10 mouse cellular contexts compared by ENCODE assay signal in genomic region chr10:76873948-76874347, GRCm38 (mm10).
DNase-seq lines count a peak whose midpoint lies in the region; ATAC-seq and TF ChIP-seq lines count a peak whose summit lies in the region.
"Had no signal": no experiment of that assay in that cellular context is flagged by ENCODE, and none has a peak within 500 bp of the region (broad histone marks: within the 10 kb centered on the region; RNA-seq: fewer than 3 reads in every experiment).

No protein-coding gene starts in this region.

- H3K36me3 ChIP-seq in heart, adult 2 months (ENCODE audit: control insufficient read depth, insufficient read depth, low read length) = no peaks in the 10 kb centered on the region
- H3K36me3 ChIP-seq in kidney, embryonic 16.5 days (ENCODE audit: insufficient read depth, low read length) = no peaks in the 10 kb centered on the region
- H3K36me3 ChIP-seq: limb, embryonic 10.5 days; stomach, embryonic 15.5 days had no signal

- H3K79me2 ChIP-seq in heart, adult 2 months (replicated peaks; ENCODE audit: control insufficient read depth, insufficient read depth, low read length) = no peaks in the 10 kb centered on the region

- intact Hi-C loops in heart, adult 2 months (cut with DNase I) = no loop called here
- intact Hi-C loops in heart, postnatal 36 days (cut with DNase I) = no loop called here
- intact Hi-C loops in left cerebral cortex, postnatal 36 days (cut with DNase I) = no loop called here

- ATAC-seq in kidney, embryonic 16.5 days (ENCODE audit: low FRiP score, low TSS enrichment) = no peak

- WGBS in heart, adult 2 months = 43% methylated on average over 10 of the region's 10 CpGs
- 45% methylated on average over 10 of the region's 10 CpGs for WGBS in kidney, embryonic 16.5 days

- no peak overlapping the region for H3K9ac ChIP-seq in heart, adult 2 months (ENCODE audit: low read depth, low read length)
- no peak overlapping the region for H3K9ac ChIP-seq in kidney, embryonic 16.5 days (replicated peaks; ENCODE audit: low read length)
- H3K9ac ChIP-seq: stomach, embryonic 15.5 days had no signal

- TF ChIP-seq POLR2A in heart, adult 2 months (IDR thresholded peaks at IDR 0.05; ENCODE audit: insufficient read depth, low read depth, low read length) = no peak
- no peak for TF ChIP-seq POLR2A in brain, embryonic 14.5 days (IDR thresholded peaks at IDR 0.05; ENCODE audit: borderline replicate concordance, extremely low read depth, insufficient read depth, insufficient read length, poor library complexity, severe bottlenecking)

- TF ChIP-seq EP300 in heart, adult 2 months (IDR thresholded peaks at IDR 0.05; ENCODE audit: insufficient read depth, low read depth, low read length) = no peak

- H3K4me2 ChIP-seq in kidney, embryonic 16.5 days (replicated peaks; ENCODE audit: low read depth, low read length) = no peak overlapping the region
- H3K4me2 ChIP-seq: stomach, embryonic 15.5 days had no signal

- no peak for DNase-seq in heart, adult 2 months
- no peak for DNase-seq in heart, postnatal 36 days
- DNase-seq in 3134 (ENCODE audit: extremely low read depth, insufficient read length, low spot score) = peak; percentile 59
- DNase-seq in brain, embryonic 14.5 days (ENCODE audit: low read depth) = peak; percentile 17
- peak; percentile 37 to 52 for DNase-seq in left cerebral cortex, postnatal 36 days (ENCODE audit: low spot score in 2 of 2)
- DNase-seq in thymus, postnatal 14 days = no peak
- DNase-seq in thymus, postnatal 10 days (ENCODE audit: low spot score in 2 of 2) = no peak

- H3K4me1 ChIP-seq in heart, adult 2 months (ENCODE audit: control insufficient read depth, insufficient read depth, low read length) = peaks cover 2% of the 10 kb centered on the region
- H3K4me1 ChIP-seq in kidney, embryonic 16.5 days (ENCODE audit: insufficient read depth, low read length) = peaks cover 11% of the 10 kb centered on the region; the same call in 1 of the 2 replicates
- H3K4me1 ChIP-seq: limb, embryonic 10.5 days; stomach, embryonic 15.5 days had no signal

- H3K9me3 ChIP-seq in kidney, embryonic 16.5 days (ENCODE audit: low read length) = no peaks in the 10 kb centered on the region
- H3K9me3 ChIP-seq: limb, embryonic 10.5 days; stomach, embryonic 15.5 days had no signal

- peak; percentile 31 for TF ChIP-seq CTCF in heart, adult 2 months (IDR thresholded peaks at IDR 0.05)
- TF ChIP-seq CTCF in brain, embryonic 14.5 days (IDR thresholded peaks at IDR 0.05; ENCODE audit: borderline replicate concordance, extremely low read depth, insufficient read depth, insufficient read length) = no peak

- no peak overlapping the region for H3K4me3 ChIP-seq in heart, adult 2 months
- H3K4me3 ChIP-seq in kidney, embryonic 16.5 days (ENCODE audit: low read length) = no peak overlapping the region
- H3K4me3 ChIP-seq: limb, embryonic 10.5 days; stomach, embryonic 15.5 days had no signal

- no peak overlapping the region for H3K27ac ChIP-seq in heart, adult 2 months
- no peak overlapping the region for H3K27ac ChIP-seq in kidney, embryonic 16.5 days (ENCODE audit: low read length)
- H3K27ac ChIP-seq: limb, embryonic 10.5 days; stomach, embryonic 15.5 days had no signal

- no peaks in the 10 kb centered on the region for H3K27me3 ChIP-seq in heart, adult 2 months (ENCODE audit: control insufficient read depth, insufficient read depth, low read length)
- no peaks in the 10 kb centered on the region for H3K27me3 ChIP-seq in kidney, embryonic 16.5 days (ENCODE audit: insufficient read depth, low read length)
- H3K27me3 ChIP-seq: stomach, embryonic 15.5 days had no signal

Comparison
In these comparisons a context has a peak if more than half of its experiments do, and no peak if none do; other contexts are left out.
1. DNase-seq: peak in 3134 (single experiment), brain, embryonic 14.5 days (single experiment) and left cerebral cortex, postnatal 36 days (2 of 2); none in heart, adult 2 months (0 of 2), heart, postnatal 36 days (0 of 2), thymus, postnatal 14 days (single experiment) and thymus, postnatal 10 days (0 of 2).